Mouse (Mus musculus) midbrain, embryonic 16.5 days (tissue): ENCODE results near the gene Msln. TPM values are rescaled to one million over a fixed set of nuclear protein-coding genes. Genes with fewer than 3 reads are reported as not detected.
A peak's percentile ranks its signal among the peaks of the same experiment; 100 is the strongest.

Experiments used
- ATAC-seq: fragments of 200-750 bp; cut with Nextera tagmentation; 2 replicates; pipeline ENCODE4 v1.8.0; 2017; ENCODE audit warnings: moderate TSS enrichment
- H3K27ac ChIP-seq: fragments of 300-500 bp; sonication (generic); 2 replicates; pipeline ENCODE4 v1.5.1; 2014; ENCODE audit warnings: mild to moderate bottlenecking, low read length, mixed read lengths
- H3K27me3 ChIP-seq: fragments of 300-500 bp; sonication (generic); 2 replicates; pipeline ENCODE4 v1.6.1; 2014; ENCODE audit warnings: low read depth, low read length, mixed read lengths; ENCODE audit not compliant: control insufficient read depth, insufficient read depth
- H3K36me3 ChIP-seq: fragments of 300-500 bp; sonication (generic); 2 replicates; pipeline ENCODE4 v1.6.1; 2014; ENCODE audit warnings: mild to moderate bottlenecking, low read length, moderate library complexity, mixed read lengths; ENCODE audit not compliant: control insufficient read depth, insufficient read depth
- H3K4me1 ChIP-seq: fragments of 300-500 bp; sonication (generic); 2 replicates; pipeline ENCODE4 v1.6.1; 2014; ENCODE audit warnings: mild to moderate bottlenecking, low read length, mixed read lengths; ENCODE audit not compliant: control insufficient read depth, insufficient read depth
- H3K4me2 ChIP-seq: fragments of 300-500 bp; sonication (generic); 2 replicates; pipeline ENCODE4 v1.6.1; 2014; ENCODE audit warnings: mild to moderate bottlenecking, low read length, mixed read lengths
- H3K4me3 ChIP-seq: fragments of 300-500 bp; sonication (generic); 2 replicates; pipeline ENCODE4 v1.5.1; 2014; ENCODE audit warnings: low read depth, mild to moderate bottlenecking, low read length, moderate library complexity, mixed read lengths
- H3K9ac ChIP-seq: fragments of 300-500 bp; sonication (generic); 2 replicates; pipeline ENCODE4 v1.6.1; 2014; ENCODE audit warnings: low read depth, low read length, mixed read lengths
- H3K9me3 ChIP-seq: fragments of 300-500 bp; sonication (generic); replicated peaks from 2 replicates; pipeline ENCODE4 v1.6.1; 2014; ENCODE audit warnings: mild to moderate bottlenecking, low read length, mixed read lengths; ENCODE audit not compliant: control insufficient read depth, poor library complexity, severe bottlenecking
- WGBS: fragments of 180-500 bp; shearing (Covaris S2); extraction: QIAGEN DNeasy Blood & Tissue Kit; methylation state at CpG from one replicate; pipeline ENCODE4 v1.1.7; 2014; 5-methylcytosine and 5-hydroxymethylcytosine counted together
- polyA plus RNA-seq: library from polyadenylated mRNA; unstranded; fragments of >200 nt; fragmentation: Nextera tagmentation; extraction: Ambion mirVana; gene quantifications from 2 replicates; pipeline ENCODE4 v1.2.1, GENCODE M21; 2015

The Msln gene
- polyA plus RNA-seq, 1 experiment from 2014 or later: 0.85 TPM

DNA sequence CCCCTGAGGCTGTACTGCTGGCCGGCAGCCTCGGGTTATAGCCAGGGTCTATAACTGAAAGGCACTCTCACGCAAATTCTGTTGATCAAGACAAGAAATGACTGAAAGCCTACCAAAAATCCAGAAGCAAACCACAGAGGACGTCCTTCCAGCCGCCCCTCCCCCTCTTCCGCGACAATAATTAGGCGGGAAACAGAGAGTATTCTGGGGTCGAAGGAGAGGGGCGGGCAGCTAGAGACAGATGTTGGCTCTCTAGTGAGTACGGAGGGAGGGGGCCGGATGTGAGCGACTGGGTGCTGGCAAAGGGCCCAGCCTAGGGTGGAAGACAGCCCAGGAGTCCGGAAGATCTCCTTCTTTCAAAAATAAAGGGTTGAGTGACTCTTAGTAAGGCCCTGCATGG is 38.4 kb upstream of the Msln start, which contains the start of gene Fam173a:
Gene Fam173a, minus strand, starts transcription at position 287 of the 400 bp plus-strand sequence.
- WGBS: 0% methylated on average over 13 of the region's 14 CpGs
- peaks cover 6% of the 10 kb centered on the region for H3K27me3 ChIP-seq
- peak within 1 kb of the TSS; percentile 84 for H3K9ac ChIP-seq
- peaks cover 38% of the 10 kb centered on the region for H3K4me1 ChIP-seq
- H3K4me2 ChIP-seq: peak within 1 kb of the TSS; percentile 79
- no peaks in the 10 kb centered on the region for H3K9me3 ChIP-seq
- peak within 1 kb of the TSS; percentile 92 for H3K27ac ChIP-seq
- H3K4me3 ChIP-seq: peak within 1 kb of the TSS; percentile 82
- H3K36me3 ChIP-seq: peaks cover 7% of the 10 kb centered on the region; the same call in 1 of the 2 replicates
- peak; percentile 47 for ATAC-seq

DNA sequence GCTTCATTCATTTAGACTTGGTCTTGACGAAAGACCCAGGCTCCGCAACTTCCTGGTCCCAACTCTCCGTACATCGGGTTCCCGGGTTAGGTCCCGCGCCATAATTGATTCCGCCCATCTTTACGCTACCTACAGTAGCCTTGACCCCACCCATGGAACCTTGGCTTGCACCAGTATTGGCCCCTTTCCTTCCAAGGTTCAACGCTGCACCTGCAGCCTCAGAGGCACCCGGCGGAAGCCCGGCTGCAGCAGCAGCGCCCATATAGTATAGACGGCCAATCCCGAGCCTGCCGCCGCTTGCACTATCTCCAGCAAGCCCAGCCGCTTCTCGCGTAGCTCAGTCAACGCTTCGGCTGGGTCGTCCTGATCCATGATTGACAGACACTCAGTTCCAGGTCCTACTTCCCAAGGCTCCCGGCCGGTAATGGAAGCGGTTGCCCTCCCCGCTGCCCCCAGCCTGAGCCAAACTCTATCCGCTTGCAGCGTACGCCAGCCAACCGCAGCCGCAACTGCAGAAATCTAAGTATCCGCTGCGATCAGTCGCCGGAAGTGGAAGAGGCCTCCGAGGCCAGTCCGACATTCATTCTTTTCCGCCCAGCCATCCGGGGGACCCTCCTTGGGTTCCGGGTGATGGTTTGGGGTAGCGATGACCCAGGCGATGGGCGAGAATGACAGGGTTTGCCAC is 37.8 kb upstream of the Msln start:
- ATAC-seq: peak; percentile 68
- Histone ChIP-seq H3K4me2 (peak overlapping the region; percentile 79), H3K4me1 (peaks cover 32% of the 10 kb centered on the region), H3K9ac (peak overlapping the region; percentile 84), H3K36me3 (peaks cover 7% of the 10 kb centered on the region; the same call in 1 of the 2 replicates), H3K27me3 (peaks cover 3% of the 10 kb centered on the region; the same call in 1 of the 2 replicates), H3K27ac (peak overlapping the region; percentile 92), H3K9me3 (no peaks in the 10 kb centered on the region), H3K4me3 (peak overlapping the region; percentile 82)
- under 1% methylated on average over 45 of the region's 45 CpGs for WGBS

DNA sequence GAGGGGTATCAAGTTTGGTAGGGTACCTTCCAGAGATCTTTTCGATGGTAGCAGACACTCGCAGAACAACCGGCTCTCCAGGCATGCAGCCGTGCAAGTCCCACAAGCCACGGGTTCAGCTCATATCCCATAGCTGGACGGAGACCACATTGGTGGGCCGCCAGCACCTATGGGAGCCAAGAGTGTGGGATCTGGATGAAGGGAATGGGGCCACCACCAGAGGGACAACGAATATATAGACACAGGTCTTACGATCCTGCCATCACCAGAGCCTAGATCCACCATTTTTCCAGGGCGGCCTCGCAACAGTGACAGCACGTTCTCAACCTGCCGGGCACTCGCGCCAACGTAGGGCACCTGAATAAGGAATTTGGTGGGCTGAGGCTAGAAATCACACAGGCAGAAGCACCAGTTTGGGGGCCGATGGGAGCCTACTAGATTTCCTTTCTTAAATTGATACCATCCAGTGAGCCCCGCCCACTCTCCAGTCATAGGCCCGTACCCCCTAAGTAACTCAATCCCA is 37.2 kb upstream of the Msln start:
- no peak for ATAC-seq
- Histone ChIP-seq H3K9ac (peak overlapping the region; percentile 84), H3K4me3 (peak overlapping the region; percentile 82), H3K27ac (peak overlapping the region; percentile 92), H3K4me2 (peak overlapping the region; percentile 79), H3K9me3 (no peaks in the 10 kb centered on the region), H3K27me3 (no peaks in the 10 kb centered on the region), H3K4me1 (peaks cover 26% of the 10 kb centered on the region), H3K36me3 (peaks cover 7% of the 10 kb centered on the region; the same call in 1 of the 2 replicates)
- WGBS: 28% methylated on average over 19 of the region's 19 CpGs

DNA sequence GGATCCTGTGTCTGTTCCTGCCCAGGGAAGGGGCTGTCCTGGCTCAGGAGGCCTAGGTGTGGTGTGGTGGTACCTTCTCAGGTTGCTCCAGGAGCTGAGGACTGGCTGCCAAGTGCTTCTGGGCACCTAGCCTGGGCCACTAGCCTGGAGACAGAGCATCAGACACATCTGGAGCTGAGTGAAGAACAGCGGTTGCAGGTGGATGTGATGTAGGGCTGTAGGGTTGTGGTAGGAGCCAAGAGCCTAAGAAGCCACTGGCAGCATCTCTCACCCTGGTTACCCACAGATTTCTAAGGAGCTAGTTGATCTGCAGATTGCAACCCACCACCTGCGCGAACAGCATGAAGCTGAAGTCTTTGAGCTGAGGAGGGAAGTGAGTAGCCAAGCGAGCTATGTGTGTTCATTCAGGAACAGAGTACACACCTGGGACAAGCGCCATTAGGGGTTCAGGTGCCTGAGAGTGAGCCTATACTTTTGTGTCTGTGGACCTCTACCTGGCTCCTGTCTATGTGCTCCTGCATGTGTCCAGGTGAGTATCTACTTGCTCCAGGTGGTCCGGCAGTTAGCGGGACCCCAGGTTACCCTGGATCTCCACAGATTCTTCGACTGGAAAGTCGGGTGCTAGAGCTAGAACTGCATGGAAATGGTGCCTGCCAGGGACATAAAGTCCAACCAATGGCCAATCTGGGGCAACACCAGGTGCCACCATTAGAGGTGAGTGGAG is 32.8 kb upstream of the Msln start:
- Histone ChIP-seq H3K27me3 (no peaks in the 10 kb centered on the region), H3K9me3 (no peaks in the 10 kb centered on the region), H3K4me3 (no peak overlapping the region), H3K9ac (no peak overlapping the region), H3K4me1 (peaks cover 30% of the 10 kb centered on the region), H3K27ac (no peak overlapping the region), H3K4me2 (no peak overlapping the region), H3K36me3 (peaks cover 16% of the 10 kb centered on the region)
- 91% methylated on average over 9 of the region's 9 CpGs for WGBS
- no peak for ATAC-seq

GRCm38 (mm10) chr17:25786280-25786679 is 32.1 kb upstream of the Msln start, which contains the start of gene Ccdc78:
Gene Ccdc78, plus strand, starts transcription at chr17:25786580.
- H3K4me1 ChIP-seq: peaks cover 27% of the 10 kb centered on the region
- no peaks in the 10 kb centered on the region for H3K9me3 ChIP-seq
- no peak for ATAC-seq
- peak within 1 kb of the TSS; percentile 92 for H3K27ac ChIP-seq
- H3K27me3 ChIP-seq: no peaks in the 10 kb centered on the region
- WGBS: 90% methylated on average over 3 of the region's 3 CpGs
- H3K4me2 ChIP-seq: peak within 1 kb of the TSS; percentile 92
- peak within 1 kb of the TSS; percentile 78 for H3K4me3 ChIP-seq
- peaks cover 22% of the 10 kb centered on the region for H3K36me3 ChIP-seq
- peak within 1 kb of the TSS; percentile 89 for H3K9ac ChIP-seq

DNA sequence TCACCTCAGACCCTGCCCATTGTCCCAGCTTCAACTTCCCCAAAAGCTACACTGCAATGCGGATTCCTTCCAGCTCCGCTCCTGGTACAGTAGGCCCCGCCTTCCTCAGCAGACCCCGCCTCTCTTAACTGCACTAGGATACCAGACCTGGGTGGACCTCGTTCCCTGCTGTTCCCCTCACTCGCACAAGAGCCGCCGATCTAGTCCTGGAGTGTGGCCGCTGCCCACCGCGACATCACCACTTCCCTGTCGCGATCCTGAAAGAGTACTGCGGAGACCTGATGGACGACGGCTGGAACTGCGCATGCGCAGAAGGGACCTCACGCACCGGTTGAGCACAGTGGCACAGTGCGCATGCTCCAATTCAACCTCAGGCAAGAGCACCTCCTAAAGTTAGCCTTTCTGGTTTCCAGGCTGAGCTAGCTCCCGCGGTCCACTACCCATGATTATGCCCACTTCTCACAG is 31.1 kb upstream of the Msln start, which contains the start of gene Haghl:
Gene Haghl, minus strand, starts transcription at position 393 of the 465 bp plus-strand sequence.
- ATAC-seq: peak; percentile 81
- WGBS: under 1% methylated on average over 23 of the region's 23 CpGs
- H3K4me1 ChIP-seq: peaks cover 17% of the 10 kb centered on the region

DNA sequence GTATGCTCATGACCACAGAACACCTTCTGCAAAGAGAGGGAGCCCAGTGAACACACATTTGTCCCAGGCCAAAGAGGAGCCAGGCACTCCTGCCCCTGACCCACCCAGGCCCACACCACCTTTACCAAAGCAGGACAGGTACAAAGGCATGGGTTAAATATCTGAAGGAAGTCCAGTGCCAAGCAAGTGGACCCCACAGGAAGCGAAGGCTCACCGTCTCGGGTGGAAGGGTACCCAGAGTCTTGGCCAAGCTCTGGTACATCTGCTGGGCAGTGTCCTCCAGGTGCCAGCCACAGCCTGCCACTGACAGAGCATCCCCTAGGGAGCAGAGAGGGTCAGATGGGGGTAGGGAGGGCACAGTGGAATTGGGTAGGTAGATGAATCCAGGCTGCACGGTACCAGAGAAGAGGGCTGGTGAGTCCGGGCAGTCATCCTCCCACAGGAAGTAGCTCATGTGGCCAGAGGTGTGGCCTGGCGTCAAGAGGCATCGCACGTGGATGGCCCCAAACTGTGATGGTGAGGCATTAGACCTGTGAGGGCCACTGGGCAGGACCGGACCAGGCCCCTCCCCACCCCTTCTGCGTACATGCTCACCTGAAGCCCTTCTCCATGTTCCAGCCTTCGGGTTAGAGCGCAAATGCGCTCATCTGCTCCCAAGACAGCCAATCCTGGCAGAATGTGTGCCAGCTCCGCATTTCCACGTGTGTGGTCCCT is 29.8 kb upstream of the Msln start:
- Histone ChIP-seq H3K4me2 (peak overlapping the region; percentile 92), H3K9me3 (no peaks in the 10 kb centered on the region), H3K27ac (no peak overlapping the region), H3K36me3 (peaks cover 19% of the 10 kb centered on the region), H3K27me3 (no peaks in the 10 kb centered on the region), H3K4me1 (peaks cover 17% of the 10 kb centered on the region), H3K9ac (peak overlapping the region; percentile 89), H3K4me3 (peak overlapping the region; percentile 78)
- no peak for ATAC-seq
- whole genome bisulfite sequencing: 82% methylated on average over 15 of the region's 15 CpGs

More for the DNA sequence above, 31.1 kb upstream of the Msln start, which contains the start of gene Haghl:
- Histone ChIP-seq H3K4me3 (peak within 1 kb of the TSS; percentile 78), H3K4me2 (peak within 1 kb of the TSS; percentile 92), H3K27ac (peak within 1 kb of the TSS; percentile 92), H3K36me3 (peaks cover 23% of the 10 kb centered on the region), H3K9me3 (no peaks in the 10 kb centered on the region), H3K27me3 (no peaks in the 10 kb centered on the region), H3K9ac (peak within 1 kb of the TSS; percentile 89)

- Histone ChIP-seq H3K9me3 (no peaks in the 10 kb centered on the region), H3K4me2 (no peak overlapping the region), H3K36me3 (peaks cover 19% of the 10 kb centered on the region), H3K4me1 (peaks cover 17% of the 10 kb centered on the region), H3K4me3 (no peak overlapping the region), H3K27me3 (no peaks in the 10 kb centered on the region), H3K27ac (no peak overlapping the region), H3K9ac (no peak overlapping the region)
- WGBS: 77% methylated on average over 7 of the region's 7 CpGs
- no peak for ATAC-seq
Observed at GRCm38 (mm10) chr17:25783086-25783485, 28.9 kb upstream of the Msln start.
